Mouse (Mus musculus): ENCODE measurements around the gene Nt5c.
"Not testable (repeated sequence)": the region's sequence is repeated elsewhere in the genome, so short reads cannot be mapped to it uniquely, and the experiment has no call there.

Gene Nt5c

GRCm38 (mm10) chr11:115510507-115510888 lies 18.8 kb upstream of the Nt5c start:
- no peak for DNase-seq (ENCODE audit: low spot score)

- DNase-seq (ENCODE audit: low spot score), result no peak
These were observed 18.3 kb upstream of the Nt5c start for GRCm38 (mm10) chr11:115509773-115510506.

- no peak for DNase-seq (ENCODE audit: low spot score)
These were observed 16.4 kb upstream of the Nt5c start for GRCm38 (mm10) chr11:115508061-115508460.

GRCm38 (mm10) chr11:115506586-115506985 lies 14.9 kb upstream of the Nt5c start:
- no peak for DNase-seq (ENCODE audit: low spot score)

GRCm38 (mm10) chr11:115502636-115503035 lies 11.0 kb upstream of the Nt5c start:
- DNase-seq (ENCODE audit: low spot score), result no peak

GRCm38 (mm10) chr11:115496559-115496958 lies 4.9 kb upstream of the Nt5c start:
- not testable (repeated sequence) for DNase-seq (ENCODE audit: low spot score)

GRCm38 (mm10) chr11:115492387-115492786 lies 725 bp upstream of the Nt5c start:
- no peak for DNase-seq (ENCODE audit: low spot score)

- DNase-seq (ENCODE audit: low spot score), result no peak
These were observed 964 bp downstream of the Nt5c start for GRCm38 (mm10) chr11:115490441-115491355.

- no peak for DNase-seq (ENCODE audit: low spot score)
These were observed 3.0 kb downstream of the Nt5c start for GRCm38 (mm10) chr11:115488551-115489104.

- DNase-seq (ENCODE audit: low spot score), result no peak
These were observed 6.5 kb downstream of the Nt5c start for GRCm38 (mm10) chr11:115485155-115485554.

GRCm38 (mm10) chr11:115483726-115484125 lies 7.9 kb downstream of the Nt5c start:
- DNase-seq (ENCODE audit: low spot score), result peak; percentile 67

GRCm38 (mm10) chr11:115483278-115483677 lies 8.4 kb downstream of the Nt5c start:
- DNase-seq (ENCODE audit: low spot score), result no peak

- no peak for DNase-seq (ENCODE audit: low spot score)
These were observed 10.0 kb downstream of the Nt5c start for GRCm38 (mm10) chr11:115481553-115482259.

- DNase-seq (ENCODE audit: low spot score), result no peak
These were observed 13.2 kb downstream of the Nt5c start for GRCm38 (mm10) chr11:115478296-115478938.

- not testable (repeated sequence) for DNase-seq (ENCODE audit: low spot score)
These were observed 14.3 kb downstream of the Nt5c start for GRCm38 (mm10) chr11:115477388-115477787.

- DNase-seq (ENCODE audit: low spot score), result not testable (repeated sequence)
These were observed 15.0 kb downstream of the Nt5c start for GRCm38 (mm10) chr11:115476630-115477029.

- DNase-seq (ENCODE audit: low spot score), result no peak
These were observed 15.9 kb downstream of the Nt5c start for GRCm38 (mm10) chr11:115475758-115476237.

- peak; percentile 95 for DNase-seq (ENCODE audit: low spot score)
These were observed 16.5 kb downstream of the Nt5c start, which contains the start of gene Armc7 for GRCm38 (mm10) chr11:115475025-115475757. Gene Armc7, plus strand, starts transcription at chr11:115475667.

GRCm38 (mm10) chr11:115473626-115474275 lies 17.9 kb downstream of the Nt5c start:
- DNase-seq (ENCODE audit: low spot score), result peak; percentile 95

- no peak for DNase-seq (ENCODE audit: low spot score)
These were observed 19.5 kb downstream of the Nt5c start for GRCm38 (mm10) chr11:115472183-115472582.
